In genomic region chr6:48912033-48912432, GRCm38 (mm10) we compare ENCODE assay signal across 11 mouse cellular contexts. TPM values are rescaled to one million over a fixed set of nuclear protein-coding genes. Genes with fewer than 3 reads are reported as not detected.
DNase-seq lines count a peak whose midpoint lies in the region; ATAC-seq and TF ChIP-seq lines count a peak whose summit lies in the region.
"Had no signal": no experiment of that assay in that cellular context is flagged by ENCODE, and none has a peak within 500 bp of the region (broad histone marks: within the 10 kb centered on the region; RNA-seq: fewer than 3 reads in every experiment).

No protein-coding gene starts in this region.

- H3K27me3 ChIP-seq in spleen, adult 2 months (ENCODE audit: control insufficient read depth, insufficient read depth, low read length), result no peaks in the 10 kb centered on the region
- no peaks in the 10 kb centered on the region for H3K27me3 ChIP-seq in splenic B cell, adult 2 months (ENCODE audit: control insufficient read depth, insufficient read depth, low read length, poor library complexity, severe bottlenecking)

- no peak overlapping the region for H3K27ac ChIP-seq in gastrocnemius, adult 2 months
- H3K27ac ChIP-seq in spleen, adult 2 months (ENCODE audit: insufficient read depth, low read length), result no peak overlapping the region

- no peak for ATAC-seq in activated CD4-positive, CD25-positive, alpha-beta regulatory T cell, adult 4 months

- DNase-seq in gastrocnemius, adult 2 months, result no peak
- no peak for DNase-seq in gastrocnemius, postnatal 14 days
- peak; percentile 8 to 14 for DNase-seq in spleen, adult 2 months (ENCODE audit: low read depth in 1 of 2, low spot score in 2 of 2)
- DNase-seq in spleen, postnatal 36 days (ENCODE audit: low spot score in 2 of 2), result no peak
- peak; percentile 55 for DNase-seq in embryo, embryonic 10.5 days (ENCODE audit: low spot score)
- DNase-seq in splenic B cell, adult 2 months (ENCODE audit: low read depth, low spot score), result peak; percentile 68
- DNase-seq in cerebellum, postnatal 36 days, result no peak

- intact Hi-C loops in gastrocnemius, adult 2 months (cut with DNase I), result loop anchor here (5.0 kb wide), 1 partner anchor 95 kb away; no protein-coding TSS in a partner anchor
- intact Hi-C loops in gastrocnemius, postnatal 14 days (cut with DNase I; ENCODE audit: low total_unique reads), result no loop called here

- TF ChIP-seq CTCF in gastrocnemius, adult 2 months (IDR thresholded peaks at IDR 0.05), result peak; percentile 63
- TF ChIP-seq CTCF in spleen, adult 2 months (IDR thresholded peaks at IDR 0.05; ENCODE audit: extremely low read depth, insufficient read depth, insufficient read length, insufficient replicate concordance), result peak; percentile 24; the same call in 1 of the 2 replicates

- no peaks in the 10 kb centered on the region for H3K4me1 ChIP-seq in spleen, adult 2 months (ENCODE audit: control insufficient read depth, insufficient read depth, insufficient read length)

- TF ChIP-seq POLR2A in spleen, adult 2 months (IDR thresholded peaks at IDR 0.05; ENCODE audit: low read depth, low read length), result no peak

- no peaks in the 10 kb centered on the region for H3K36me3 ChIP-seq in spleen, adult 2 months (ENCODE audit: control insufficient read depth, insufficient read depth, low read length)
- H3K36me3 ChIP-seq in splenic B cell, adult 2 months (ENCODE audit: control insufficient read depth, insufficient read depth, low read length, poor library complexity, severe bottlenecking), result no peaks in the 10 kb centered on the region

- no peak overlapping the region for H3K4me3 ChIP-seq in gastrocnemius, adult 2 months
- H3K4me3 ChIP-seq in spleen, adult 2 months (ENCODE audit: extremely low read depth, insufficient read depth, insufficient read length), result no peak overlapping the region
- H3K4me3 ChIP-seq: myocyte had no signal

- WGBS in spleen, adult 2 months, result 12% methylated on average over 3 of the region's 3 CpGs

RNA-seq across cellular contexts. Expression of gene 1600015I10Rik, which starts 17.7 kb away (rescaled TPM):
- total RNA-seq in gastrocnemius, adult 2 months (2021), result not detected
- total RNA-seq in gastrocnemius, postnatal 14 days (2021), result not detected
- not detected in 2 replicates for polyA plus RNA-seq in spleen, adult 2 months (2012; rRNA removed)
- not detected for polyA plus RNA-seq in activated CD4-positive, CD25-positive, alpha-beta regulatory T cell, adult 4 months (2017; shearing (Covaris generic))
- total RNA-seq: adrenal gland, adult 18-20 months had no signal
- polyA plus RNA-seq: intestine, embryonic 14.5 days; myocyte had no signal

RNA-seq across cellular contexts. Expression of gene Aoc1, which starts 39.3 kb away (rescaled TPM):
- total RNA-seq in gastrocnemius, adult 2 months (2021), result not detected
- not detected for total RNA-seq in gastrocnemius, postnatal 14 days (2021)
- polyA plus RNA-seq in spleen, adult 2 months (2012; rRNA removed), result 0.77 and 1.1 TPM in 2 replicates
- not detected for polyA plus RNA-seq in activated CD4-positive, CD25-positive, alpha-beta regulatory T cell, adult 4 months (2017; shearing (Covaris generic))
- total RNA-seq: adrenal gland, adult 18-20 months had no signal
- polyA plus RNA-seq: myocyte had no signal

Comparison
In these comparisons a context has a peak if more than half of its experiments do, and no peak if none do; other contexts are left out.
1. DNase-seq: peak in spleen, adult 2 months (2 of 2), embryo, embryonic 10.5 days (single experiment) and splenic B cell, adult 2 months (single experiment); none in gastrocnemius, adult 2 months (single experiment), gastrocnemius, postnatal 14 days (single experiment), spleen, postnatal 36 days (0 of 2) and cerebellum, postnatal 36 days (0 of 2).